Mouse (Mus musculus) T-helper 2 cell (primary cell): ENCODE measurements around the gene Cox7b2.
"Not testable (repeated sequence)": the region's sequence is repeated elsewhere in the genome, so short reads cannot be mapped to it uniquely, and the experiment has no call there.

Experiments
- in situ Hi-C: fragments of 300-600 bp; cut with MboI, MseI; formaldehyde crosslinking; loops from one replicate; pipeline ENCODE4 v1.15.1; 2025; ENCODE audit warnings: high pct_unique_total_duplicates

Gene Cox7b2

GRCm38 (mm10) chr5:71548079-71548478, at the start of gene Cox7b2:
TSS of gene Cox7b2 (minus strand) at chr5:71548205.
- in situ Hi-C loops, result no loop called here

- in situ Hi-C loops, result loop anchor here (10.0 kb wide), 1 partner anchor 301 kb away; no protein-coding TSS in a partner anchor
These were observed 47.3 kb upstream of the Cox7b2 start for GRCm38 (mm10) chr5:71595321-71595720.

GRCm38 (mm10) chr5:71593745-71594255, 45.8 kb upstream of the Cox7b2 start:
- in situ Hi-C loops, result loop anchor here (10.0 kb wide), 1 partner anchor 299 kb away; no protein-coding TSS in a partner anchor

- in situ Hi-C loops, result no loop called here
These were observed 23.7 kb upstream of the Cox7b2 start for GRCm38 (mm10) chr5:71571646-71572237.

- in situ Hi-C loops, result no loop called here
These were observed 2.5 kb downstream of the Cox7b2 start for GRCm38 (mm10) chr5:71545554-71545953.

- in situ Hi-C loops, result not testable (repeated sequence)
These were observed 22.5 kb downstream of the Cox7b2 start for GRCm38 (mm10) chr5:71525486-71525885.

GRCm38 (mm10) chr5:71502058-71502678, 45.8 kb downstream of the Cox7b2 start:
- in situ Hi-C loops, result loop anchor here (25.0 kb wide), 2 partner anchors 585 to 935 kb away; no protein-coding TSS in a partner anchor

- in situ Hi-C loops, result no loop called here
These were observed 52.4 kb downstream of the Cox7b2 start for GRCm38 (mm10) chr5:71495621-71496020.

- in situ Hi-C loops, result loop anchor here (25.0 kb wide), 1 partner anchor 1845 kb away; no protein-coding TSS in a partner anchor
These were observed 91.0 kb downstream of the Cox7b2 start for GRCm38 (mm10) chr5:71456957-71457356.

- in situ Hi-C loops, result no loop called here
These were observed 107.8 kb downstream of the Cox7b2 start for GRCm38 (mm10) chr5:71440174-71440573.
